Mouse (Mus musculus) layer of hippocampus, adult 9-11 months (tissue): ENCODE results near the gene Fcgr1.
"Not testable (repeated sequence)": the region's sequence is repeated elsewhere in the genome, so short reads cannot be mapped to it uniquely, and the experiment has no call there.

Source experiments
- DNase-seq: peaks from one replicate; pipeline ENCODE4 v3.0.0; 2022

Gene Fcgr1

DNA sequence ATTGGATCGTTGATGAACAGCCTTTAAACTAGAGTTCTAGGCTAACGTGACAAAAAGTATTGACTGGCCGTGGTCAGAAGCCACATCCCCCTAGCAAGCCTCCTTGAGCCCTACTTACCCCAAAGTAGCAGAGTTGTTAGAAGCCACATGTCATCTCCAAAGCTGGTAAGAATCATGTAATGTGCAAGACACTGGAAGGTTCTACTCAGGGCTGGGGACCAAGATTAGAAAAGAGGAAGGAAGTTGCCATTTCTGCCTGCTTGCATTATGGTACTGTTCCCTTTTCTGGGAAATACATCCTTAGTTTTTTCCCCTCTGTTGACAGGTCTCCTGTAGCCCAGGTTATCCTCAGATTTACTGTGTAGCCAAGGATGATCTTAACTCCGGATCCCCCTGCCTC lies at the start of gene Fcgr1:
Gene Fcgr1, minus strand, starts transcription at position 183 of the 400 bp plus-strand sequence.
- no peak for DNase-seq

DNA sequence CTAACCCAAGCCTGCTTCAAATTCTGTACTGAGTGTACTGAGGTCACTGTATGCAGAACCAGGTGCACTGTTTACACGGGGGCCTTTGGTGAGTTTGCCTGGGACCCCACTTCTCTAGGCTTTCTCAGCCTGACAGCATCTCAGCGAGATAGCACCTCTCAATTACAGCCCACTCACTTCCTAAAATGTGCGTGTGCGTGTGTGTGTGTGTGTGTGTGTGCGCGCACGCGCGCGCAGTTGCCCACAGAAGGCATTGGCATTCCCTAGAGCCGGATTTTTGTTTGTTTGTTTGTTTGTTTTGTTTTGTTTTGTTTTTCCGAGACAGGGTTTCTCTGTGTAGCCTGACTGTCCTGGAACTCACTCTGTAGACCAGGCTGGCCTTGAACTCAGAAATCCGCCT lies 48.9 kb upstream of the Fcgr1 start:
- not testable (repeated sequence) for DNase-seq

DNA sequence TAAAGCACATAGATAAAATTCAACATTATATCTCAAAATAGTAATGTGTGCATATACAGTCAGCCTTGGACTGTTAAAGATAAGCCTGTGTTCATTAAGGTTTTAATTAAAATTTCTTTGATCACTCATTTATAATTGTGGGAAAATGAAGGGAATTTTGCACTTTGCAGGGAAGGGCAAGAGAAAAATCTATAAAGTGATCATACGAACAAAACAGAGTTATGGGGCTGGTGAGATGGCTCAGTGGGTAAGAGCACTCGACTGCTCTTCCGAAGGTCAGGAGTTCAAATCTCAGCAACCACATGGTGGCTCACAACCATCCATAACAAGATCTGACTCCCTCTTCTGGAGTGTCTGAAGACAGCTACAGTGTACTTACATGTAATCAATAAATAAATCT lies 48.3 kb upstream of the Fcgr1 start:
- DNase-seq = not testable (repeated sequence)

DNA sequence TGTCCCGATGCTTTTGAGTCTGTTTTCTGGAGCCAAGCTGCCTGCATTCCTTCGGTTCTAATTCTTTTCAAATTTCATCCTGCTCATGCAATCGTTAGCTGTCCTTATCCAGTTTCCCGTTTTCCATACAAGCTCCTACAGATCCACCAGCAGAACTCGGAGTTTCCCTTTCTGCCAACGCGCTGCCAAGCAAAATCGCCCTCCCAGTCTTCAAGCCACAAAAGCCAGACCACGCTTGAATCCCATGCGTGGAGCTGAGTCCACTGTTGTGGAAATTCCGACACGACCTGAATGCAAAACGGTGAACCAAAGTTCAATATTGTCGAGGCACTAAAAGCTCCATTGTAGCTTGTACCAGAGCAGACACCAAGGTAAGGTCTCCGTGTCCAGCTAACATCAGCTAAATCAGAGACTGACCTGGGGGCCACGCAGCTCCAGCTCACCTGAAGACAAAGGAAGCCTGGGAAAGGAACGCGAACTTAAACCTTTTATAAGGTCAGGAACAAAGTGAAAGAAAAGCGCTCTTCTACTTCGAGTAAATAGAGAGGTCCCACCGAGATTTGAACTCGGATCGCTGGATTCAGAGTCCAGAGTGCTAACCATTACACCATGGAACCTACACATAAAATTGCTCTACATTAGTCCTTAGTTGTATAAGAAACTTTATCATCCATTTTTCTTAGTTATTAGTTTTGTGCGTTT lies 47.0 kb upstream of the Fcgr1 start:
- DNase-seq = no peak

DNA sequence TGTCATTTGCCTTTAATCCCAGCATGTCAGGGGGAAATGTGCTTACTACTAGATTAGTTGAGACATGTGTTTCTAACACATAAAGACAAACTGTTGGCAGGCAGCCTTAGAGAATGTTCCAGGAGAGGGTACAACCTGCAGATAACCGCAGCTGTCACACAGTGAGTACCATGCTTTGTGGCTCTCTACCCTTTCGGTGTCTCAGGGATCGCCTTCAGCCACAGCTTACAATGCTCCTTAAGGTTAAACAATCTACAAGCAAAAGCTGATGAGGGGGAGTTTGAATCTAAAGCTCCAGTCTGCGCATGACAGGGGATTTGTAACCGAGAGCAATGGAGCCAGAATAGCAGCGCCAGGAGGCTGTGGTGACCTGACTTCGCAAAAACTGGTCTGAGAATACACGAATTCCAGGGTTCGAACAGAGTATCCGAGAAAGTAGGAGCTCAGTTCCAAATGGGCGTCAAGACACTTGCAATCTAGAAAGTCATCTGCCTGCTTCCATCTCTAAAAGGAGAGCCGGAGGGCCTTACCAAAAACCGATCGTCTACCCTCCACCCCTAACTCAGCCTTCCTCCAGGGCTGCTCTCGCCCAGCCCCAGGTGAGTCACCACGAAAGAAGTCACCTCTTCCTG lies 45.2 kb upstream of the Fcgr1 start:
- no peak for DNase-seq

DNA sequence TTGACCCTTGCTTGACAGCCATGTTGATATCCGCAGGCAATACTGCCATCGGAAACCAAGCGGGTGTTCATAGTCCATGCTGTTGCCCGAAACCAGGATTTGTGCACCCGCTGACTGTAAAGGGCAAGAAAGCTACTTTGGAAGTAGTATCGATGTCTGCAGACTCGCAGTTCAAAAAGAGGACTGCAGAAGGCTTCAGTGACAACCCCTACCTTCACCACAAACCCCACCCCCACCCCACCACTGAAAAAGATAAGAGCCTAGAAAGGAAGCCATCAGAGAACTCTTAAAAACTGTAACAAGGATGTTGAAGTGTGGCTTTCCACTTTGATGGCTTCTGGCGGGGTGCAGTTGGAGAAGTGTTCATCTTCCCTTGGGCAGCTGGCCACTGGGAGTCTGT lies 44.3 kb upstream of the Fcgr1 start:
- DNase-seq = no peak

DNA sequence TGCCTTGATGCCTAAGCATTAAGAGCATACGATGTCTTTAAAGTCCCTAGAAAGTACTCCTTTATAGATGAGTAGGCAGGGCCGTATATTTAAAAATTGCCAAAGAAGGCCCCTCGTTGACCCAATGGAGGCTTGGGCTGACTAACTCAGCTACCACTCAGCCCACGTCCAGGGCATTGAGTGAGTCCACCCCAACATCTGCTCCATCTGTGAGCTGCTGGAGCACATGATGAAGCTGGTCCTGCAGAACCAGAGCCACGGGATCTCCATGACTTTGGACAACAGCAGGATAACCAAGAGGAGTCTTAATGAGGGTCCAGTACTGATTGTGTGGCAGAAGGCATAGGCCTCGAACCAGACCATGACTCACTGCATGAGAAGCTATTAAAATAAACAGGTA lies 43.5 kb upstream of the Fcgr1 start:
- no peak for DNase-seq

DNA sequence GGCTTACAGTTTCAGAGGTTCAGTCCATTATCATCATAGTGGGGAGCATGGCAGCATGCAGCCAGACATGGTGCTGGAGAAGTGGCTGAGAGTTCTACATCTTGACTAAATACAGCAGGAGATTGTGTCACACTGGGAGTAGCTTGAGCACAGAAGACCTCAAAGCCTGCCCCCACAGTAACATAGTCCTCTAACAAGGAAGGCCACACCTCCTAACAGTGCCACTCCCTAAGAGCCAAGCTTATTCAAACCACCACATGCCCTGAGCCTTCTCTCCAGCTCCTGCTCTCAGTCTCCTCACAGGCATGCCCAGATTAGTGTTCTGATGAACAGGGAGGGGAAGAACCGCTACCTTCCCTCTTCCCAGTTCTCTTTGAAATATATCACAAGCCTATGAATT lies 42.9 kb upstream of the Fcgr1 start:
- no peak for DNase-seq

DNA sequence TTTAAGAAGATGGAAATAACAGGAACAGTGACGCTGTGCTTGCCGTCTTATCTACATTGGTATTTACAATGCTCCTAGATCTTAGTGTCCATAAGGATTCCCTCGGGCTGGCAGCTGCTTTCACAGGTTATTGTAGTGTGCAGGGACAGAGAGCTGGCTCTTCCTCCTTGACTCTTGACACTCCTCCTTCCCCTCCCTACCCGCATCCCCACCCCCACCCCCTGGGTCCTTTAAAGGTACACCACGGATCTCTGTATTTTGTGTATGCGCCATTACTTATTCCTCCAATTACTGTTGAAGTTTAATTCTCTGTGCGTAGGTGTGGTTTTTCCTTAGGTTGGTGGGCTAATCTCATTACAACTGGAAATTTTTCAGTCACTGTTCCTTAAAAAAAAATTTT lies 41.8 kb upstream of the Fcgr1 start:
- no peak for DNase-seq

DNA sequence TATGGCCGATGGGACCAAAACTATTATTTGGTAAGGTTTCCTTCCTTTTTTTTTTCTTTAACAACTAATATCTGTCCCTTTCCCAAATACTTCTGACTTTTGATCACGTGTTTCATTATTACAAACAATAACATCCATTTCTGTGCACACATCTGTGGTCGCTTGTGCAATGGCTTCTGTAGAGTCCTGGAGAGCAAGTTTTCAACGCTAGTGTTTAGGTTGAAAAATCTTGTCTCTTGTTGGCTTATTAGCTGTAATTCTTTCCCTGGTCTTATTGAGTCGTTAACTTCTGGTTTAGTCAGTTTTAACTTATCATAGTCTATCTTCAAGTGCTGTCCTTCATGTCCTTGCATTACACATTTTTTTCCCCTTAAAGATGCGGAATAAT lies 41.4 kb upstream of the Fcgr1 start:
- DNase-seq = no peak

DNA sequence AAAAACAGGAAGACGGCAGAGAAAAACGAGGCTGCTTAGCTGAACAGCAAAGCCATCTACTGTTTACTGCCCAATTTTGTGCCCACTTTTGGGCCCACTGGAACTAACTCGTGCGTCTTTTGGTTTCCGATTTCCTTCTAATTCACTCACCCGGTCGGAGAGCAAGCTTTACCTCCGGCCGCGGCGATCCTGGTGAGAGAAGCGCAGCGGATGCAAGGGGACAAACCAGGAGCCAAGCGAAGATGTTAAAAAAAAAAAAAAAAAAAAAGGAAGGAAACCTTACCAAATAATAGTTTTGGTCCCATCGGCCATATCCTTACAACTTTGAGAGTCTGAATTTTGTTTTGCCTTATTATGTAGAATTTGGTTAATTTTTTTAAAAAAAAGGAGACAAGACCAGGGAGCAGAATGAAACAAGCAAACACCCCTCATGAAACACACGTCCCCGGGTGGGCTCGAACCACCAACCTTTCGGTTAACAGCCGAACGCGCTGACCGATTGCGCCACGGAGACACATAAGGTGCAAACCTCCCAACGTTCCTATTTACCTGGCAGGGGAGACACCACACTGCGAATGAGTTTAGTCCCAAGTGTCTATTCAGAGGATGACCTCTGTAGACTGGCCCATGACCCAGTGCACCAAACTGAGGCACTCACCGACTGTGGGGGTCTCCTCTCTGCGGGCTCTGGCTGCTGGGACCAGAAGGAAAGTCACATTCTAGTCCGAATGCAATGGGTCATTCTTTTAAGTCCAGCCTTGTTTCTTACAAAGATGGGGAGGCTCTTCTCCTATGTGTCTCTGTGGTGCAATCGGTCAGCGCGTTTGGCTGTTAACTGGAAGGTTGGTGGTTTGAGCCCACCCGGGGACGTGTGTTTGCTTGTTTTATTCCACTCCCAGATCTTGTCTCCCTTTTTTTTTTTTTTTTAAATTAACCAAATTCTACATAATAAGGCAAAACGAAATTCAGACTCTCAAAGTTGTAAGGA lies 40.7 kb upstream of the Fcgr1 start:
- no peak for DNase-seq

DNA sequence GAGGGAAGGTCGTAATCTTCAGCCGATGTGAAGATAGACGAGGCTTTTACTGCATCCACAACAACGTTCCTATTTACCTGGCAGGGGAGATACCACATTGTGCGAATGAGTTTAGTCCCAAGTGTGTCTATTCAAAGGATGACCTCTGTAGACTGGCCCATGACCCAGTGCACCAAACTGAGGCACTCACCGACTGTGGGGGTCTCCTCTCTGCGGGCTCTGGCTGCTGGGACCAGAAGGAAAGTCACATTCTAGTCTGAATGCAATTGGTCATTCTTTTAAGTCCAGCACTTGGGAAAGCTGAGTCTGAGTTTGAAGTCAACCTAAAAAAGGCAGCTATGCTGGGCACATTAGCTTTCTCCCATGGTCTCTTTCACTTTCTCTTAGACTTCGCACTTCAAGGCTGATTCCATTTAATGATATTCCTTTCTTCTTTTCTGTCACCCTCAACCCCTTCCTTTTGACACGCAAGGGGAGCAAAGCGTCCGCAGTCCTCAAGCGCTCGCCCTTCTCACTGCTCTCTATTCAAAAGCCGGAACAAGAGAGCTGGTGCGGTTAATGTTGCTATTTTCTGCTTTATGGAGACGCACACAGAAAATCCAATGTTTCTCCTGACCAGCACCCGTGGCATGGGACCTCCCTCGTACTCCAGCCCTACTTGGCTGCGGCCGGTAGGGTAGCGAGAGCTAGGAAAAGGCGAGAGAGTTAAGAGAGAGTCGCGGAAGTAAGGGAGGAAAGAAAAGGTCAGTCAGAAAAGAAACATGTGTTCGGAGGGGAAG lies 39.8 kb upstream of the Fcgr1 start:
- no peak for DNase-seq

DNA sequence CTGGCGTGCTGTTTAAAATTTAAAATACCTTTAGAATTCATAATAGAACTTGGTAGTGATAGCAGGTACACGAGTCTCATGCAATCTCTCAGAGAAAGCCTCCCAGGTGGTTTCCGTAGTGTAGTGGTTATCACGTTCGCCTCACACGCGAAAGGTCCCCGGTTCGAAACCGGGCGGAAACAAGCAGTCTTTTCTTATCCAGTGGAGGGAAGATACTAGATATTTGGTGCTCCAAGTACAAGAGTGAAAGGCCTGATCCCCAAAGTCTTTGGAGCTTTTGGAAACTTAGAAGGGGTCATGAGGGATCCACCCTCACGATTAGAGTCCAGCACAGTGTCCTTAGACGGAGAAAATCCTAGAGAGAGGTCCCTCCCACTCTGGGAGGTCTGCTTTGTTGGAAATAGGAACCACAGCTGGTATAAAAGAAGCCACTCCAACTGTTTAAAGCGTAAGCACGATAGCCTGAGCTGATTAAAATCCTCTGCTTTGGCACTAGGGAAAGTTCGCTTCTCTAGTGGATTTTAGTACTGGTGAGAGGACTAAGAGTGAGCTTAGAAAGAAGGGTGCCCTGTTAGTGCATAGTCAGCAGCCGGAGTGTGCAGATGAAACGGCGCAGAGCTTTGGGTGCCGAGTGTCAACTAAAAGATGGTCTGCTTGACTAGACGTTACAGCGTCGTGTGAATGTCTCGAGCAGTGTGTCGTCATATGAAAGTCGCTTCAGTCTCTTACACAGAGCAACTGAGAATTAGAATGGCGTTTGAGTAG lies 39.0 kb upstream of the Fcgr1 start:
- DNase-seq = no peak

DNA sequence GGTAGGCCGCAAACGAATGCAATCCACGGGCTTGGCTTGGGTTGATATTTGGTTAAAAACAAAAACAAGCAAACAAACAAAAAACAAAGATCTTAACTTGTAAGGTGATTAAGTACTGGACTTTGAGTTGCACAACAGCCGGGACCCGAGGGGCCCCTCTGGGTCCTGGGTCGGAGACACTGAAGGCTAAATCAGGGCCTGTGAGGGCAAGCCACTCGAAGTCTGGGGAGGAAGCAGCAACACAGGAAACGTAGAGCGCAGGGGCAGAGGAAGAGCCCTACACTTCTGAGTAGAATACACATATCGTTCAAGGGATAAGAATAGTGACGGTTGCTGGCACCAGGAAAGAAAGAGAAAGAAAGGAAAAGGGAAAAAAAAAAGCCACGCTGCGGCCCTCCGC lies 38.2 kb upstream of the Fcgr1 start:
- no peak for DNase-seq

DNA sequence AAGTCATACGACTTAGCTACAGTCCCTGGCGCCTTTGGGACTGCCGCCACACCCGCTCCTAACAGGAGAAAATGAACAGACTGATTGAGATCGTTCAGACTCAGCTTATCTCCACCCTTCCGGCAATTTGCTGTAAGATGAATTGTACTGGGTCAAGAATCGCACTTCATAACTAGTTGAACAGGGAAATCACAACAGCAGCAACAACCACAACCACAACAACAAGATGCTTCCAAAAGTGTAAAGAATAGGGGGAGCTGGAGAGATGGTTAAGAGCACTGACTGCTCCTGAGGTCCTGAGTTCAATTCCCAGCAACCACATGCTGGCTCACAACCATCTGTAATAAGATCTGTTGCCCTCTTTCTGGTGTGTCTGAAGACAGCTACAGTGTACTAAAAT lies 37.7 kb upstream of the Fcgr1 start:
- DNase-seq = no peak

DNA sequence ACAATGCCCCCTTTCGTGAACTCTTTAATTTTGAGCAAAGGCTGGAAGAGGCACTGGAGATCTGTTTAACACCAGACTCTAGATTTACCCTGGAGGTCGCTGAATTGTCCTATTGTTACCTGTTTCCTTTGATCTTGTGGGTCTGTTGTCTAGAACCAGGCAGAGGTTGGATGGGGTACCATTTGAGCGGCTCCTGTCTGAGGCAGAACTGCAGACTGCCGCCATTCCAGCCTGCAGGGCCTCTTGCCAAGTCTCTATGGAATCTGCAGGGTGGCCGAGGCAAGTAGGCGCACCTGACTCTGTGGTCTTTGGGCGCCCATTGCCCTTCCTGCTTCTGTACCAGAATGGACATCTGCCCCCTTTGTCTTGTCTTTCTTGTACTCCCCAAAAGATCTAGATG lies 36.8 kb upstream of the Fcgr1 start:
- DNase-seq = no peak

DNA sequence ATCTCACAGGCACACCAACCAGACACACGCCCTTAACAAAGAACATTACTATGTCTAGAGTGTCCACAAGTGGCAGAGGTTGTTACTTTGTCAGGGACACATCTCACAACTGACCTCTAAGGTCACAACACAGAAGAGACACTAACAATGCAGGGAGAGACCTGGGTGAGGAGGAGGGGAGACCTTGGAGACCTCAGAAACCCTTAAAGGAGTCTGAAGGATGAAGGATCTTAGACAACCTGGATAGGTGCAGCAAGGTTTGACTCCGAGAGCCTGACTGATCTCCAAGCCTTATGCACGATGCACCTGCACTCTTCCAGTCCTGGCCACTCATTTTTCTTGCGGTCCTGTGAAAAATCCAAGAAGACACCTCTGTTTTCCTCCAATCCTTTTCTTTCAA lies 36.4 kb upstream of the Fcgr1 start:
- DNase-seq = no peak

DNA sequence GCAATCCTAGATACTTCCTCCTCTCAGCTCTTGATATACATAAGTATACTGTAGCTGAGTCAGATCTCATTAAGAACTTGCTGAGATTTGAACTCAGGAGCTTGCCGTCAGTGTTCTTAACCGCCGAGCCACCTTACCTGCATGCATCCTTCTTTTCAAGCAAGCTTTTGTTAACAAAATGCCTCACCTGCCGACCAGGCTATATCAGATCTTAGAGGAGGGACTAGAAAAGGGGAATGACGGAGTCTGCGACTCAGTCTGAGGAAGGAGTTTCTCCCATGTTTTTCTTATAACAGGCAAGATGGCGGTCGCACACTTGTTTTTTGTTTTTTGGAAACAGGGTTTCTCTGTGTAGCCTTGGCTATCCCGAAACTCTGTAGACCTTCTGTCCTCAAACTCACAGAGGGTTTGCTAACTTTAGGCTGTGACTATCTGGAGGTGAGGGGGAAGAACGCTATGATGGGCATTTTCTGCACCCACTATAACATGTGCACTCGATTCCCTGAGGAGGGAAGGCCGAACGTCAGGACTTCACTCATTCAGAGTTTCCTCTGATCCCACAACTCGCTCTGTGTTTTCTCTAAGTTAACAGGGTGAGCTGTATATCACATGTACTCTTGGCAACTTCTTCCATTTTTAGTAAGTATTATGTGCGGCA lies 35.1 kb upstream of the Fcgr1 start:
- no peak for DNase-seq

DNA sequence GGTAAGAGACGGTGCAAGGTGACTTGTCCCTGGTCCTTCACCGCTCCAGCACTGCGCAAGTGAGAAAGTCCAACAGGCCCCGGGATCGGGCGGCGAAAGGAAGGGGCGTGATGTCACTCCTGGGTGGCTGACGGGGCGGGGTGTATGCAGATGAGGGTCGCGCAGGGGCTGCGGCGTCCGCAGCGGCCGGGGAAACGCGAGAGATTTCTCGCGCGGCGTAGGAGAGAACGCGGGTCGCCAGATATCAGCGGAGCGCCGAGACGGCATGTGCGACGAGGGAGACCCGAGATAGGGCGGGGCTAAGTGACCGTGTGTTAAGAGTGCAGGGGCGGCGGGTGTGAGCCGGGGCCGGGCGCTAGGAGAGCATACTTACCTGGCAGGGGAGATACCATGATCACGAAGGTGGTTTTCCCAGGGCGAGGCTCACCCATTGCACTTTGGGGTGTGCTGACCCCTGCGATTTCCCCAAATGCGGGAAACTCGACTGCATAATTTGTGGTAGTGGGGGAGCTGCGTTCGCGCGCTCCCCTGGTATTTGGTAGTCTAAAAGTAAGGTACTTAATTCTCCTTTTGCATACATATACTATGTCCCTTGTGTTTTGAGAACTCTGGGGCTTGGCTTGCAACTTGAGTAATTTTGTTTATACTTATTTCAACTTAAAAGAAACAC lies 34.4 kb upstream of the Fcgr1 start:
- DNase-seq = not testable (repeated sequence)

DNA sequence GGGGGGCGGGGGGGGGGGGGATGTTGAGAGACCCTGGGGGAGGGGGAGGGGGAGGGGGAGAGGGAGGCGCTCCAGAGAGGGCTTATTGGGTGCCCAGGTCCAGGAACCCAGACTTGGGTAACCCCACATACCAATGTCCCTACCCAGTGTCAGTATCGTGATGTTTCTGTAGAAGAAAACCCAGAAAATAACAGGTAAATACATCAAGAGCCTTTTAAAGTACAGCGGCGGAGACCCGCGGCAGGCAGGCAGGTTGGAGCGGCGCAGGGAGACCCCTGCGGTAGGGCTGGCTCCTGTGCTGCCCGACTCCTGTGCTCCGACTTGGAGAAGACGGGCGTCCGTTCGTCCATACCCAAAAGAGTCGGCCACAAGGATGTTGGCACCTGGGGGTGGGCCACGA lies 33.9 kb upstream of the Fcgr1 start:
- no peak for DNase-seq

DNA sequence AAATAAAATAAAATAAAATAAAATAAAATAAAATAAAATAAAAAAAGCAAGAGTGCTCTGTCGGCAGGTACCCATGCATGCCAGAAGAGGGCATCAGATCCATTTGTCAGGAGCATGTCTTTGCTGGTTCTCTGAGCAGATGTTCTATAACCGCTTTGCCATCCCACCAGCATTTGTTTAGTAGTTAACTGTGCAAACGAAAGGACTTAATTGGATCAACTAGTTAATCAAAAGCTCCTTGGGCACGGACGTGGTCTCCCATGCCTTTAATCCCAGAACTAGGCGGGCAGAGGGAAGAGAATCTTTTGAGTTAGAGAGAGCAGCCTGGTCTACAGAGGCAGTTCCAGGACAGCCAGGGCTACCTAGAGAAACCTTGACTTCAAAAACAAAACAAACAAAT lies 33.4 kb upstream of the Fcgr1 start:
- no peak for DNase-seq
